Mouse (Mus musculus) CH12.LX (cell line): ENCODE results near the gene E130114P18Rik.

ENCODE experiments used
- HCFC1 ChIP-seq: IDR thresholded peaks from 2 replicates; pipeline ENCODE4 v1.6.1; 2012; ENCODE audit warnings: low read depth, mild to moderate bottlenecking, inconsistent platforms, low read length, improper control_type of control experiment
- POLR2A ChIP-seq: IDR thresholded peaks from 2 replicates; pipeline ENCODE4 v1.6.1; 2011; ENCODE audit warnings: low read depth, mild to moderate bottlenecking, improper control_type of control experiment, low read length

GRCm38 (mm10) chr4:97729999-97730398, 47.9 kb downstream of the E130114P18Rik start:
- TF ChIP-seq HCFC1 (no peak), POLR2A (no peak)
